ENCODE assay signal across 8 mouse cellular contexts in genomic region chr9:113706841-113707240, GRCm38 (mm10). TPM values are rescaled to one million over a fixed set of nuclear protein-coding genes. Genes with fewer than 3 reads are reported as not detected.
DNase-seq lines count a peak whose midpoint lies in the region; ATAC-seq and TF ChIP-seq lines count a peak whose summit lies in the region.

No protein-coding gene starts in this region.

- no peak for DNase-seq in lung, postnatal 36 days
- no peak for DNase-seq in hindbrain, embryonic 14.5 days (ENCODE audit: low spot score)
- no peak for DNase-seq in gastrocnemius, postnatal 36 days
- no peak for DNase-seq in right cerebral cortex, adult 18-20 months
- no peak for DNase-seq in ovary, postnatal 10 days (ENCODE audit: low spot score)

- H3K9ac ChIP-seq in lung, embryonic 15.5 days, result peak overlapping the region; percentile 79; the same call in 1 of the 2 replicates
- H3K9ac ChIP-seq in hindbrain, embryonic 14.5 days, result peak overlapping the region; percentile 85
- peak overlapping the region; percentile 96 for H3K9ac ChIP-seq in midbrain, embryonic 16.5 days (ENCODE audit: low read depth, low read length)

- H3K4me1 ChIP-seq in lung, embryonic 15.5 days, result peaks cover 18% of the 10 kb centered on the region
- peaks cover 11% of the 10 kb centered on the region for H3K4me1 ChIP-seq in cortical plate, adult 2 months (ENCODE audit: control insufficient read depth, insufficient read depth, low read length)
- H3K4me1 ChIP-seq in hindbrain, embryonic 14.5 days (replicated peaks; ENCODE audit: control insufficient read depth, insufficient read depth, low read length), result peaks cover 23% of the 10 kb centered on the region
- peaks cover 18% of the 10 kb centered on the region for H3K4me1 ChIP-seq in midbrain, embryonic 16.5 days (ENCODE audit: control insufficient read depth, insufficient read depth, low read length)

- no peak overlapping the region; the same call in 1 of the 2 replicates for H3K27ac ChIP-seq in lung, embryonic 15.5 days
- H3K27ac ChIP-seq in cortical plate, adult 2 months (ENCODE audit: insufficient read depth, low read length), result no peak overlapping the region
- no peak overlapping the region for H3K27ac ChIP-seq in hindbrain, embryonic 14.5 days
- no peak overlapping the region for H3K27ac ChIP-seq in midbrain, embryonic 16.5 days (ENCODE audit: low read length)

- ATAC-seq in lung, embryonic 15.5 days (ENCODE audit: borderline replicate concordance, extremely low read depth, low FRiP score, low TSS enrichment), result no peak
- no peak for ATAC-seq in hindbrain, embryonic 14.5 days (ENCODE audit: low FRiP score)
- ATAC-seq in midbrain, embryonic 16.5 days, result no peak

- no peak for TF ChIP-seq CTCF in cortical plate, adult 2 months (IDR thresholded peaks at IDR 0.05; ENCODE audit: extremely low read depth, insufficient read depth, low read length)

- H3K4me3 ChIP-seq in lung, embryonic 15.5 days, result peak overlapping the region; percentile 63
- peak overlapping the region; percentile 84 for H3K4me3 ChIP-seq in cortical plate, adult 2 months (ENCODE audit: insufficient read depth, low read length)
- peak overlapping the region; percentile 83 for H3K4me3 ChIP-seq in hindbrain, embryonic 14.5 days (replicated peaks; ENCODE audit: low read length)
- H3K4me3 ChIP-seq in midbrain, embryonic 16.5 days (ENCODE audit: low read depth, low read length), result peak overlapping the region; percentile 99

- no peaks in the 10 kb centered on the region for H3K36me3 ChIP-seq in lung, embryonic 15.5 days
- H3K36me3 ChIP-seq in hindbrain, embryonic 14.5 days (replicated peaks; ENCODE audit: control insufficient read depth, insufficient read depth), result no peaks in the 10 kb centered on the region
- no peaks in the 10 kb centered on the region for H3K36me3 ChIP-seq in midbrain, embryonic 16.5 days (ENCODE audit: control insufficient read depth, insufficient read depth, low read length)

- H3K4me2 ChIP-seq in lung, embryonic 15.5 days, result peak overlapping the region; percentile 77
- peak overlapping the region; percentile 85 for H3K4me2 ChIP-seq in hindbrain, embryonic 14.5 days (replicated peaks)
- H3K4me2 ChIP-seq in midbrain, embryonic 16.5 days (ENCODE audit: low read length), result peak overlapping the region; percentile 77

- intact Hi-C loops in gastrocnemius, postnatal 36 days (cut with DNase I), result no loop called here

- WGBS in lung, embryonic 15.5 days, result 23% methylated on average over 9 of the region's 9 CpGs
- WGBS in hindbrain, embryonic 14.5 days, result 71% methylated on average over 9 of the region's 9 CpGs
- 68% methylated on average over 9 of the region's 9 CpGs for WGBS in midbrain, embryonic 16.5 days

- H3K9me3 ChIP-seq in lung, embryonic 15.5 days, result no peaks in the 10 kb centered on the region
- no peaks in the 10 kb centered on the region for H3K9me3 ChIP-seq in hindbrain, embryonic 14.5 days (ENCODE audit: control insufficient read depth, low read length)
- no peaks in the 10 kb centered on the region for H3K9me3 ChIP-seq in midbrain, embryonic 16.5 days (replicated peaks; ENCODE audit: control insufficient read depth, low read length, poor library complexity, severe bottlenecking)

- TF ChIP-seq POLR2A in cortical plate, adult 2 months (IDR thresholded peaks at IDR 0.05; ENCODE audit: extremely low read depth, insufficient read depth, low read length), result no peak

- no peaks in the 10 kb centered on the region for H3K27me3 ChIP-seq in lung, embryonic 15.5 days
- no peaks in the 10 kb centered on the region for H3K27me3 ChIP-seq in hindbrain, embryonic 14.5 days (ENCODE audit: control insufficient read depth, insufficient read depth, low read length)
- no peaks in the 10 kb centered on the region for H3K27me3 ChIP-seq in midbrain, embryonic 16.5 days (ENCODE audit: control insufficient read depth, insufficient read depth, low read depth, low read length)

RNA-seq across cellular contexts. Expression of gene Pdcd6ip, which starts 1.2 kb away (rescaled TPM):
- polyA plus RNA-seq in lung, embryonic 15.5 days (2015; fragmentation: Nextera tagmentation; extraction: Ambion mirVana), result 69.7 and 75.9 TPM in 2 replicates
- polyA plus RNA-seq in cortical plate, adult 2 months (2012; rRNA removed), result 45.7 and 48.4 TPM in 2 replicates
- polyA plus RNA-seq in hindbrain, embryonic 14.5 days (2014; fragmentation: Nextera tagmentation; extraction: Ambion mirVana), result 38.3 and 45.2 TPM in 2 replicates
- 35.9 and 37.4 TPM in 2 replicates for polyA plus RNA-seq in midbrain, embryonic 16.5 days (2015; fragmentation: Nextera tagmentation; extraction: Ambion mirVana)
- 10 to 100 TPM; 34.8 to 36.8 TPM for total RNA-seq in gastrocnemius, postnatal 36 days (2021)

RNA-seq across cellular contexts. Expression of gene Clasp2, which starts 34.4 kb away (rescaled TPM):
- polyA plus RNA-seq in lung, embryonic 15.5 days (2015; fragmentation: Nextera tagmentation; extraction: Ambion mirVana), result 25.7 and 27.3 TPM in 2 replicates
- polyA plus RNA-seq in cortical plate, adult 2 months (2012; rRNA removed), result 124 TPM in 2 replicates
- polyA plus RNA-seq in hindbrain, embryonic 14.5 days (2014; fragmentation: Nextera tagmentation; extraction: Ambion mirVana), result 154 and 161 TPM in 2 replicates
- 145 and 154 TPM in 2 replicates for polyA plus RNA-seq in midbrain, embryonic 16.5 days (2015; fragmentation: Nextera tagmentation; extraction: Ambion mirVana)
- total RNA-seq in gastrocnemius, postnatal 36 days (2021), result 10 to 100 TPM; 38.9 to 46.2 TPM
